ENCODE assay signal across 7 mouse cellular contexts in the genomic region with DNA sequence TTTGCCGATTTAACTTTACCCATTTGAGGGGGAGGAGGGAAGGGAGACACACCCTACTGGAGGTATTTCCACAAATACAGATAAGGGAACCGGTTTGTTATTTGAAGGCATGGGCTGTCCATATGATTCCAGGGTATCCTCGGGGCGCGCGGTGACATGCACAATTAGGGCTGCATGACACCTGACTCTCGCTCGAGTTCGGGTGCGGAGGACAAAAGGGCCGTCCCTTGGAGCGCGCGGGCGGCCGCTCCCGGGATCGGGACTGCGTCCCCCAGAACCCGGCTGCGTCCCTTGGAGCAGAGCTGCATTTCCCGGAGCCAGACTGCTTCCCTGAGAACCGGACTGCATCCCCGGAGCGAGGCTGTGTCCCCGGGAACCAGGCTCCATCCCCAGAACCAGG.
DNase-seq lines count a peak whose midpoint lies in the region; ATAC-seq and TF ChIP-seq lines count a peak whose summit lies in the region.

No protein-coding gene starts in this region.

- H3K4me3 ChIP-seq in megakaryocyte, embryonic 14.5 days (replicated peaks), result peak overlapping the region; percentile 96
- peak overlapping the region; percentile 96 for H3K4me3 ChIP-seq in bone marrow macrophage, adult 2 months (ENCODE audit: insufficient read depth, low read length)
- H3K4me3 ChIP-seq in forebrain, embryonic 13.5 days, result peak overlapping the region; percentile 72
- peak overlapping the region; percentile 79 for H3K4me3 ChIP-seq in limb, embryonic 15.5 days
- H3K4me3 ChIP-seq in neural tube, embryonic 11.5 days (ENCODE audit: low read depth, low read length), result peak overlapping the region; percentile 64

- H3K4me1 ChIP-seq in megakaryocyte, embryonic 14.5 days, result peaks cover 38% of the 10 kb centered on the region
- H3K4me1 ChIP-seq in bone marrow macrophage, adult 2 months (ENCODE audit: control insufficient read depth, insufficient read depth, low read length), result 0 out of 2 replicates have a peak, but pooled peaks cover 2% of the 10 kb centered on the region
- peaks cover 23% of the 10 kb centered on the region for H3K4me1 ChIP-seq in forebrain, embryonic 13.5 days
- H3K4me1 ChIP-seq in limb, embryonic 15.5 days, result peaks cover 12% of the 10 kb centered on the region
- peaks cover 5% of the 10 kb centered on the region for H3K4me1 ChIP-seq in neural tube, embryonic 11.5 days (ENCODE audit: control insufficient read depth, insufficient read depth, low read length)

- no peak for ATAC-seq in megakaryocyte, adult 5-6 weeks (ENCODE audit: poor library complexity, severe bottlenecking)
- peak; percentile 55 for ATAC-seq in forebrain, embryonic 13.5 days
- ATAC-seq in limb, embryonic 15.5 days (ENCODE audit: insufficient number of reproducible peaks, low FRiP score, low TSS enrichment, low read depth), result 0 out of 2 replicates have a peak, but pooled peaks have one; percentile 21
- peak; percentile 60 for ATAC-seq in neural tube, embryonic 11.5 days (ENCODE audit: insufficient read depth, low FRiP score, low TSS enrichment)
- ATAC-seq in megakaryocyte progenitor cell, adult 5-6 weeks (replicated peaks; ENCODE audit: poor library complexity), result no peak

- peak overlapping the region; percentile 77 for H3K4me2 ChIP-seq in forebrain, embryonic 13.5 days
- peak overlapping the region; percentile 84 for H3K4me2 ChIP-seq in limb, embryonic 15.5 days
- H3K4me2 ChIP-seq in neural tube, embryonic 11.5 days (ENCODE audit: low read depth), result peak overlapping the region; percentile 61

- no peak overlapping the region for H3K27ac ChIP-seq in bone marrow macrophage, adult 2 months (ENCODE audit: insufficient read depth, low read depth, low read length)
- peak overlapping the region; percentile 95 for H3K27ac ChIP-seq in forebrain, embryonic 13.5 days
- H3K27ac ChIP-seq in limb, embryonic 15.5 days, result peak overlapping the region; percentile 94
- peak overlapping the region; percentile 77 for H3K27ac ChIP-seq in neural tube, embryonic 11.5 days (ENCODE audit: low read depth, low read length)

- TF ChIP-seq POLR2A in bone marrow macrophage, adult 2 months (IDR thresholded peaks at IDR 0.05; ENCODE audit: borderline replicate concordance, low read depth, low read length), result no peak

- peak; percentile 69 for DNase-seq in neural tube, embryonic 11.5 days (ENCODE audit: low spot score)

- no peak for TF ChIP-seq CTCF in bone marrow macrophage, adult 2 months (IDR thresholded peaks at IDR 0.05; ENCODE audit: low read depth, low read length)

- 0 out of 2 replicates have a peak, but pooled peaks cover 3% of the 10 kb centered on the region for H3K9me3 ChIP-seq in megakaryocyte, embryonic 14.5 days
- no peaks in the 10 kb centered on the region for H3K9me3 ChIP-seq in forebrain, embryonic 13.5 days (replicated peaks)
- H3K9me3 ChIP-seq in limb, embryonic 15.5 days, result no peaks in the 10 kb centered on the region
- H3K9me3 ChIP-seq in neural tube, embryonic 11.5 days (ENCODE audit: control insufficient read depth, low read length), result no peaks in the 10 kb centered on the region

- peaks cover 43% of the 10 kb centered on the region for H3K27me3 ChIP-seq in megakaryocyte, embryonic 14.5 days (replicated peaks)
- H3K27me3 ChIP-seq in forebrain, embryonic 13.5 days, result no peaks in the 10 kb centered on the region
- no peaks in the 10 kb centered on the region for H3K27me3 ChIP-seq in limb, embryonic 15.5 days
- H3K27me3 ChIP-seq in neural tube, embryonic 11.5 days (ENCODE audit: control insufficient read depth, insufficient read depth, low read length), result no peaks in the 10 kb centered on the region

- under 1% methylated on average over 26 of the region's 26 CpGs for WGBS in forebrain, embryonic 13.5 days
- WGBS in limb, embryonic 15.5 days, result 0% methylated on average over 26 of the region's 26 CpGs
- WGBS in neural tube, embryonic 11.5 days, result 0% methylated on average over 26 of the region's 26 CpGs

- H3K9ac ChIP-seq in forebrain, embryonic 13.5 days, result peak overlapping the region; percentile 90
- H3K9ac ChIP-seq in limb, embryonic 15.5 days, result peak overlapping the region; percentile 78
- H3K9ac ChIP-seq in neural tube, embryonic 11.5 days (ENCODE audit: low read length), result peak overlapping the region; percentile 86

- no peaks in the 10 kb centered on the region for H3K36me3 ChIP-seq in megakaryocyte, embryonic 14.5 days (replicated peaks; ENCODE audit: low read length)
- no peaks in the 10 kb centered on the region for H3K36me3 ChIP-seq in forebrain, embryonic 13.5 days (ENCODE audit: poor library complexity, severe bottlenecking)
- H3K36me3 ChIP-seq in limb, embryonic 15.5 days, result no peaks in the 10 kb centered on the region
- no peaks in the 10 kb centered on the region for H3K36me3 ChIP-seq in neural tube, embryonic 11.5 days (ENCODE audit: control insufficient read depth, insufficient read depth, low read length)

Comparison
In these comparisons a context has a peak if more than half of its experiments do, and no peak if none do; other contexts are left out.
1. ATAC-seq: peak in forebrain, embryonic 13.5 days (single experiment), limb, embryonic 15.5 days (single experiment) and neural tube, embryonic 11.5 days (single experiment); none in megakaryocyte, adult 5-6 weeks (single experiment) and megakaryocyte progenitor cell, adult 5-6 weeks (single experiment).
2. Peak in every context shown above with its lines, with median percentiles within 50 percentile points of each other: H3K4me3 ChIP-seq, H3K4me2 ChIP-seq and H3K9ac ChIP-seq.